Mouse (Mus musculus): Measurements from ENCODE around the gene Max. TPM values are rescaled to one million over a fixed set of nuclear protein-coding genes. Genes with fewer than 3 reads are reported as not detected.
A peak's percentile ranks its signal among the peaks of the same experiment; 100 is the strongest.

Max gene
- polyA plus RNA-seq, 1 experiment from 2014 or later, result 12.6 TPM

DNA sequence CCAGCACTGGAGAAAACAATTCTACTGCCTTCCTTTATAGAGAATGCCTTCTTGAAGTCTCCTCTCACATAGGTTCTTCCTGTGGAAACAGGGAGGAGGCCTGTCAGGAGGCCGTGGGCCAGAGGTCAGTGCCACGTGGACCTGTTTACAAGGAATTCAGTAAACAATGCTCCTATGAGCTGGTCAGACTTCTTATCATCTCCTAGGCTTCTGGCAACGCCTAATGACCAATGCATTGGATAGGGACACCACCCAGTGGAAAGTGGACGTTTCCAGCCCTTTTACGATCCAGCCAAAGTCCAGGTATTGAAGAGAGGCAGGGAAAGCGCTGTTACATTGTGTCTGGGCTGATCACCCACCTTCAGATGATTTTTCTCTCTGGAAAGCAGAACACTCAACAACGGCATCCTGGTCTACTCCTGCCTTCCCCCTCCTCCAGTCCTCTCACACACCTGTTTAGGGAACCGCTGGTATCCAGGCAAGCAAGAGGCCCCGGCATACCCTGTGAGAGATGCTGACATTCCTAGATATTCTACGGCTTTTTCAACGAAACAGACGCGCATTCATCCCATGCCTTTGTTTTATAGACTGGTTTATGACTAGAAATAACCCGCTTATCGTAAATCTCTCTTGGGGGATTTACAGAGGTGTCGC, 20.9 kb upstream of the Max start:
- H3K4me1 ChIP-seq, result no peaks in the 10 kb centered on the region
- ATAC-seq, result no peak
- no peaks in the 10 kb centered on the region for H3K9me3 ChIP-seq (replicated peaks)
- no peak overlapping the region for H3K4me3 ChIP-seq
- H3K4me2 ChIP-seq, result no peak overlapping the region
- WGBS (ENCODE audit: insufficient replicate concordance), result 71% methylated on average over 16 of the region's 16 CpGs
- H3K27me3 ChIP-seq (replicated peaks), result 0 out of 2 replicates have a peak, but pooled peaks cover 2% of the 10 kb centered on the region
- H3K27ac ChIP-seq, result no peak overlapping the region
- no peaks in the 10 kb centered on the region for H3K36me3 ChIP-seq
- no peak overlapping the region for H3K9ac ChIP-seq

DNA sequence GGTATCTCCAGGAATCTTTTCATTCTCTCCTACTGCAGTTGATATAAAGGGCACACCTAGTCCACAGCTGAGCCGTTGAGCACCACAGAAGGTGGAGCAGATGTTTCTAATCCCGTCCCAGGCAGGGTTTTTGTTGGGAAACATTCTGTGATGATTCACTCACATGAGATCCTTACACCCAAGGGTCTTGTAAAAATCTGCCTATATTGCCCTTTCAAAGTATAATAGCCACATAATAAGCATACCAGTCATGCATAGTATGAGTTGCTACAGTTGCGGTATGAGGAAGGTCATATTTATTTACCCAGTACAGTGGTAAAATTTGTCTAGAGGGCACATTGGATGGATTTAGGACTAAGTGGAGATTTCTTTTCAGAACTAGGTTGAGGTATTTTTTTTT, 17.5 kb upstream of the Max start:
- H3K9me3 ChIP-seq (replicated peaks), result no peaks in the 10 kb centered on the region
- WGBS (ENCODE audit: insufficient replicate concordance), result 78% methylated on average over 3 of the region's 3 CpGs
- H3K9ac ChIP-seq, result no peak overlapping the region
- no peak overlapping the region for H3K27ac ChIP-seq
- no peak for ATAC-seq
- H3K4me1 ChIP-seq, result no peaks in the 10 kb centered on the region
- H3K4me2 ChIP-seq, result no peak overlapping the region
- H3K27me3 ChIP-seq (replicated peaks), result 0 out of 2 replicates have a peak, but pooled peaks cover 2% of the 10 kb centered on the region
- no peaks in the 10 kb centered on the region for H3K36me3 ChIP-seq
- H3K4me3 ChIP-seq, result no peak overlapping the region

DNA sequence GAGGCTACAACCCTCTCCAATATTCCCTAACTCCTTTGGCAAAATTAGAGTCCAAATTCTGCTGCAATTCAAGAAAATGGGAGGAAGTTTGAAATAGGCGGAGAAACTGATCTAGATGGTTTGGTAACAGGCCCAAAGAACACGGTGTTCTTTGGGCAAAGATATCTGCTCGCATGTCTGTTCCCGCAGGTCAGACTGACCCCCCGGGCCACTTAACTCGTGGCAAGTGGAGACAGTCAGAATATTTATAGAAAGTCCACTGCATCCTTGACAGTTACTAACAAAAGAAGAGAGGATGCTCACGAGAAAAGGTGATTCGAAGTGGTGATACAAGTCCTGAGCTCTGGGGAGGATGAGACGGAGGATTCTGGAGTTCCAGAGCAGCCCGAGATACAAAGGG, 10.7 kb upstream of the Max start:
- no peaks in the 10 kb centered on the region for H3K4me1 ChIP-seq
- 80% methylated on average over 10 of the region's 10 CpGs for WGBS (ENCODE audit: insufficient replicate concordance)
- H3K9ac ChIP-seq, result no peak overlapping the region
- H3K27ac ChIP-seq, result no peak overlapping the region
- H3K4me2 ChIP-seq, result no peak overlapping the region
- no peaks in the 10 kb centered on the region for H3K36me3 ChIP-seq
- no peaks in the 10 kb centered on the region for H3K9me3 ChIP-seq (replicated peaks)
- H3K27me3 ChIP-seq (replicated peaks), result peaks cover 4% of the 10 kb centered on the region; the same call in 1 of the 2 replicates
- ATAC-seq, result no peak
- no peak overlapping the region for H3K4me3 ChIP-seq

GRCm38 (mm10) chr12:76972241-76972640, 10.2 kb upstream of the Max start:
- H3K27me3 ChIP-seq (replicated peaks), result peaks cover 4% of the 10 kb centered on the region; the same call in 1 of the 2 replicates

GRCm38 (mm10) chr12:76971642-76972221, 9.7 kb upstream of the Max start:
- no peak overlapping the region for H3K4me3 ChIP-seq
- WGBS (ENCODE audit: insufficient replicate concordance), result 74% methylated on average over 7 of the region's 7 CpGs
- H3K4me2 ChIP-seq, result no peak overlapping the region
- no peak overlapping the region for H3K9ac ChIP-seq
- H3K27ac ChIP-seq, result no peak overlapping the region
- H3K27me3 ChIP-seq (replicated peaks), result peaks cover 4% of the 10 kb centered on the region; the same call in 1 of the 2 replicates
- no peaks in the 10 kb centered on the region for H3K9me3 ChIP-seq (replicated peaks)
- no peaks in the 10 kb centered on the region for H3K4me1 ChIP-seq
- H3K36me3 ChIP-seq, result no peaks in the 10 kb centered on the region
- no peak for ATAC-seq

More at GRCm38 (mm10) chr12:76972241-76972640, 10.2 kb upstream of the Max start:
- ATAC-seq, result no peak
- Histone ChIP-seq H3K4me2 (no peak overlapping the region), H3K27ac (no peak overlapping the region), H3K4me3 (no peak overlapping the region), H3K36me3 (no peaks in the 10 kb centered on the region), H3K9me3 (replicated peaks) (no peaks in the 10 kb centered on the region), H3K9ac (no peak overlapping the region), H3K4me1 (no peaks in the 10 kb centered on the region)
- WGBS (ENCODE audit: insufficient replicate concordance), result 85% methylated on average over 11 of the region's 11 CpGs

GRCm38 (mm10) chr12:76965876-76966275, 3.9 kb upstream of the Max start:
- Histone ChIP-seq H3K27me3 (replicated peaks) (no peaks in the 10 kb centered on the region), H3K4me3 (no peak overlapping the region), H3K9me3 (replicated peaks) (no peaks in the 10 kb centered on the region), H3K27ac (no peak overlapping the region), H3K36me3 (no peaks in the 10 kb centered on the region), H3K4me2 (no peak overlapping the region), H3K4me1 (peaks cover 9% of the 10 kb centered on the region), H3K9ac (no peak overlapping the region)
- ATAC-seq, result no peak
- WGBS (ENCODE audit: insufficient replicate concordance), result 43% methylated on average over 4 of the region's 4 CpGs

GRCm38 (mm10) chr12:76965089-76965488, 3.1 kb upstream of the Max start:
- no peak for ATAC-seq
- no peak overlapping the region for H3K4me2 ChIP-seq
- peaks cover 17% of the 10 kb centered on the region for H3K4me1 ChIP-seq
- H3K36me3 ChIP-seq, result peaks cover 3% of the 10 kb centered on the region
- no peaks in the 10 kb centered on the region for H3K27me3 ChIP-seq (replicated peaks)
- no peak overlapping the region for H3K4me3 ChIP-seq
- H3K9ac ChIP-seq, result no peak overlapping the region
- no peak overlapping the region for H3K27ac ChIP-seq
- WGBS (ENCODE audit: insufficient replicate concordance), result 42% methylated on average over 5 of the region's 5 CpGs
- H3K9me3 ChIP-seq (replicated peaks), result no peaks in the 10 kb centered on the region

DNA sequence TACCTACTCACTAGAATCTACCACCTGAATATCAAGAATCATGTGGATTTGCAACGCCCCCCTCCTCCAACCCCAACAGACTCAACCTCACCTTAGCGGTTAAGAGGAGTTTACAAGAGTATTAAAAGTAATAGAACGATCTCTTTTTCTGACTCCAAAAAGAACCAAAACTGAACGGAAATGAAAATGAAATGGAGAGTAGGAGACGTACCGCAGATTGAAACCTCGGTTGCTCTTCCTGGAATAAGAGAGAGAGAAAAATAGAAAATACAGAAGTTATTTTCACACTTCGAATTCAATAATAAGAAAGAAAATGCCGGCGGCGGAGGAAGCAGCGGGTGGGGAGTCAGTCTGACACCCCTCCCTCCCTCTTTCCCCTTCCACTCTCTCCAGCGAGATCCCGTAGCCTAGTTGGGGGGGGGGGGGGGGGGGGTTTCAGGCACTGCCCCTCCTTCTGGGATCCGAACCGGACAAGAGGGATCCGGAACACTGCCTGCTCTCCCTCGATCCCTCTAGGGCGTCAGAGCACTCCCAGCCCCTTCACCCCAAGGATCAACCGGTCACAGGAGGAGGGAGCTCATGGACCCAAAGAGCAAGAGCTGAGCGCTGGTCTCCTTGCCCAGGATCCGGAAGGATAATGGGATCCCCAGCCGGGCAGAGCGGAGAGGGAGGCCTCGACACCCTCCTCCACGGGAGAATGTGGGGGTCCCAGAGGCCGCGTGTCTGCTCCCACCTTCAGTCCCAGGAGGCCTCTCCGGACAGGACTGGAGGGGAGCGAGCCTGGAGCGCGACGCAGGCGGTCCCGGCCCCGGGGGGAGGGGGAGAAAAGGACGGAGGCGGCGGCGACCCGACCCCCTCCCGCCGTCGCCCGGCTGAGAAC, 709 bp downstream of the Max start:
- WGBS (ENCODE audit: insufficient replicate concordance), result 3% methylated on average over 40 of the region's 45 CpGs
- peak overlapping the region; percentile 96 for H3K9ac ChIP-seq
- H3K27me3 ChIP-seq (replicated peaks), result no peaks in the 10 kb centered on the region
- peak overlapping the region; percentile 97 for H3K4me3 ChIP-seq
- H3K9me3 ChIP-seq (replicated peaks), result no peaks in the 10 kb centered on the region
- H3K36me3 ChIP-seq, result peaks cover 40% of the 10 kb centered on the region
- peak overlapping the region; percentile 90 for H3K4me2 ChIP-seq
- peaks cover 54% of the 10 kb centered on the region for H3K4me1 ChIP-seq
- peak overlapping the region; percentile 89 for H3K27ac ChIP-seq
- ATAC-seq, result peak; percentile 1

- ATAC-seq, result no peak
- Histone ChIP-seq H3K4me1 (peaks cover 72% of the 10 kb centered on the region), H3K9me3 (replicated peaks) (no peaks in the 10 kb centered on the region), H3K9ac (peak overlapping the region; percentile 55), H3K36me3 (peaks cover 76% of the 10 kb centered on the region), H3K4me3 (peak overlapping the region; percentile 38), H3K27ac (peak overlapping the region; percentile 37; the same call in 1 of the 2 replicates), H3K4me2 (peak overlapping the region; percentile 64), H3K27me3 (replicated peaks) (no peaks in the 10 kb centered on the region)
- 31% methylated on average over 5 of the region's 5 CpGs for WGBS (ENCODE audit: insufficient replicate concordance)
Measured at GRCm38 (mm10) chr12:76957688-76958087, 4.3 kb downstream of the Max start.

DNA sequence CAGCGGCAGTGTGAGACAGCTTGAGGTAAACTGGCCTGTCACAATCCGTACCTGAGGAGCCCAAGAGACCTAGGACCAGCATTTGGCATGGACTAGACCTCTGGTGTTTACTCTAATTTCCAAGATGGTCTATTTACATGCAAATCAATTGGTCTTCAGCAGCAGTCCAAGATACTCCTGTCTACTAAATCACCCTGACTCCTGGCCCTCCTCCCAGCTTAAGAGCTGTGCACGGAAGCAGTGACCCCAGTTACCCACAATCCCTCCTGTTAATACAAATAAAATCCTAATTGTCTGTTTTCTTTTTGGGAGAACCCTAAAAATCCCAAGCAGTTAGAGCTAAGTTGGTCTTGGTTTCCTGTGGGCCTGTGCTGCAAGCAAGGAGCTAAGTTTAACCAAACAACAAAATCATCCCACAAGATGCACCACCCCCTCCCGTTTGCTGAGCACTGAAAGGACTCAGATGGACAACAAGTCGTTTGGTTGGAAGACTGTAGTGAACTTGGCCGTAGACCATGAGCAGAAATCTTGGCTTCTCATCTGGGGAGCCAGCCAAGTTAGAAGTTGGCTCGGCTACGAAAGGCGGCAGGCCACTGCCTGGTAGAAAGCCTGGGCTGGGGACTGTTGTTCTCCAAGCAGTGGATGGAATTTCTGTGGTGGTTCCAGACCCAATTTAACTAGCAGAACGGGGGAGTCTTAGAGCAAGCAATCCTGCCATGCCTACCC, 7.1 kb downstream of the Max start:
- peaks cover 64% of the 10 kb centered on the region for H3K4me1 ChIP-seq

GRCm38 (mm10) chr12:76953750-76954363, 8.1 kb downstream of the Max start:
- no peaks in the 10 kb centered on the region for H3K9me3 ChIP-seq (replicated peaks)
- WGBS (ENCODE audit: insufficient replicate concordance), result 90% methylated on average over 2 of the region's 2 CpGs
- no peak overlapping the region for H3K4me3 ChIP-seq
- no peak for ATAC-seq
- H3K9ac ChIP-seq, result no peak overlapping the region
- H3K4me1 ChIP-seq, result peaks cover 59% of the 10 kb centered on the region
- H3K27me3 ChIP-seq (replicated peaks), result no peaks in the 10 kb centered on the region
- H3K4me2 ChIP-seq, result no peak overlapping the region; the same call in 1 of the 2 replicates
- H3K27ac ChIP-seq, result peak overlapping the region; percentile 15; the same call in 1 of the 2 replicates
- peaks cover 98% of the 10 kb centered on the region for H3K36me3 ChIP-seq

More for the DNA sequence above, 7.1 kb downstream of the Max start:
- Histone ChIP-seq H3K9me3 (replicated peaks) (no peaks in the 10 kb centered on the region), H3K27me3 (replicated peaks) (no peaks in the 10 kb centered on the region), H3K4me2 (no peak overlapping the region), H3K9ac (no peak overlapping the region), H3K36me3 (peaks cover 98% of the 10 kb centered on the region), H3K27ac (no peak overlapping the region), H3K4me3 (no peak overlapping the region)
- WGBS (ENCODE audit: insufficient replicate concordance), result 80% methylated on average over 10 of the region's 10 CpGs
- ATAC-seq, result no peak

Measured in liver, embryonic 12.5 days (tissue).